Mouse (Mus musculus): ENCODE measurements around the gene Rhov. TPM values are rescaled to one million over a fixed set of nuclear protein-coding genes. Genes with fewer than 3 reads are reported as not detected.

Rhov gene
- polyA plus RNA-seq, 1 experiment from 2014 or later: not detected

DNA sequence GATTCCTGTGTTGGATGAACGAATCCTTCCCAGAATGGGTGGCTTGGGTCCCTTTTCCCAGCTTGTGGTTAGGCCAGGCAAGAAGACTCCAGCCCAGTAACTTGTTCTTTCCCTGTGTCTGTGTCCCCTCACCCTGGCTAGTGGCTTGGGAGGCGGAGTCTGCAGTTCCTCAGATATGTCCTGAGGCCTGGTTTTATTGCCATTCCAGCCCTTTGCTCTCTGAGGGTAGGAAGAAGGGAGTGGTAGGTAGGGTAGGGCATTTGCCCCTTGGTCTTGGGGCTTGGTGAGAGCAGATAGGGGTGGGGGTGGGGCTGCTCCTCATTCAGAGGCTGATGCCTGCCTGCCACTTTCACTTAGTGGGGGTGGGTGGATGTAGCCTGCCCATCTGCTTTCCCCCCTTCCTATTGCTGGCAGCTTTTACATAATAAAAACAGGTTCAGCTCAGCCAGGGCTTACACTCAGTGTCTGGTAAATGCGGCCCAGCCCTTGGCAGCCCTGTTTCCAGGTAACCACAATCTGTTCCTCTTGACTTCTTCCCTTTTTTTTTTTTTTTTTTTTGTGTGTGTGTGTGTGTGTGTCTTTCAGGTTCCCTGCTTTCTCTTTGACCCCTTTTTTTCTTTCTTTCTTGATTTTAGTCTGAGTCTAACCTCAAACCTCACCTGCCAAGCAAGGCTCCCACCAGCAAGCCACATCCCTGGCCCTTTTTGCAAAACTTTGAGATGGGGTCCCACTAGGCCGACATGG lies 30.8 kb downstream of the Rhov start:
- H3K4me1 ChIP-seq (ENCODE audit: control insufficient read depth, insufficient read depth, low read length): peaks cover 8% of the 10 kb centered on the region
- no peak overlapping the region for H3K4me2 ChIP-seq
- no peak overlapping the region for H3K27ac ChIP-seq (ENCODE audit: low read depth, low read length)
- no peaks in the 10 kb centered on the region for H3K9me3 ChIP-seq (replicated peaks; ENCODE audit: control insufficient read depth, low read length)
- no peak overlapping the region for H3K4me3 ChIP-seq (ENCODE audit: low read depth, low read length)
- no peaks in the 10 kb centered on the region for H3K36me3 ChIP-seq (ENCODE audit: control insufficient read depth, insufficient read depth, low read length)
- no peak overlapping the region for H3K9ac ChIP-seq (ENCODE audit: low read depth, low read length)
- 61% methylated on average over 4 of the region's 4 CpGs for WGBS (ENCODE audit: insufficient replicate concordance)
- H3K27me3 ChIP-seq (ENCODE audit: control insufficient read depth, insufficient read depth, low read length): peaks cover 50% of the 10 kb centered on the region
- ATAC-seq (replicated peaks; ENCODE audit: insufficient number of reproducible peaks, low FRiP score, low TSS enrichment): no peak

- WGBS (ENCODE audit: insufficient replicate concordance): 63% methylated on average over 2 of the region's 2 CpGs
- Histone ChIP-seq H3K27ac (ENCODE audit: low read depth, low read length) (no peak overlapping the region), H3K4me3 (ENCODE audit: low read depth, low read length) (no peak overlapping the region), H3K4me1 (ENCODE audit: control insufficient read depth, insufficient read depth, low read length) (peaks cover 8% of the 10 kb centered on the region), H3K4me2 (no peak overlapping the region), H3K9ac (ENCODE audit: low read depth, low read length) (no peak overlapping the region), H3K27me3 (ENCODE audit: control insufficient read depth, insufficient read depth, low read length) (peaks cover 57% of the 10 kb centered on the region), H3K9me3 (replicated peaks; ENCODE audit: control insufficient read depth, low read length) (no peaks in the 10 kb centered on the region), H3K36me3 (ENCODE audit: control insufficient read depth, insufficient read depth, low read length) (no peaks in the 10 kb centered on the region)
- ATAC-seq (replicated peaks; ENCODE audit: insufficient number of reproducible peaks, low FRiP score, low TSS enrichment): no peak
These were observed 32.4 kb downstream of the Rhov start for GRCm38 (mm10) chr2:119238671-119239070.

DNA sequence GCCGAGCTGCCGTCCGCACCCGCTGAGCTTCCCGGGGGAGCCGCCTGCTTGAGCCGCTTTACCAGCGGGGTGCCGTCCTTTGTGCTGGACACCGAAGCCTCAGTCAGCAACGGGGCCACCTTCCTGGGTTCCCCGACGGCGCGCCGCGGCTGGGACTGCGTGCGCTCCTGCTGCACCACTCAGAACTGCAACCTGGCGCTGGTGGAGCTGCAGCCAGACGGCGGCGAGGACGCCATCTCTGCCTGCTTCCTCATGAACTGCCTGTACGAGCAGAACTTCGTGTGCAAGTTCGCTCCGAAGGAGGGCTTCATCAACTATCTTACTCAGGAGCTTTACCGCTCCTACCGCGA lies 33.2 kb downstream of the Rhov start:
- peaks cover 57% of the 10 kb centered on the region for H3K27me3 ChIP-seq (ENCODE audit: control insufficient read depth, insufficient read depth, low read length)
- peak overlapping the region; percentile 13; the same call in 1 of the 2 replicates for H3K9ac ChIP-seq (ENCODE audit: low read depth, low read length)
- WGBS (ENCODE audit: insufficient replicate concordance): 3% methylated on average over 29 of the region's 31 CpGs

GRCm38 (mm10) chr2:119237210-119237870 lies 33.7 kb downstream of the Rhov start, which contains the start of gene Spint1:
Gene Spint1, plus strand, starts transcription at chr2:119237362.
- H3K27ac ChIP-seq (ENCODE audit: low read depth, low read length): no peak within 1 kb of the TSS
- H3K4me1 ChIP-seq (ENCODE audit: control insufficient read depth, insufficient read depth, low read length): peaks cover 8% of the 10 kb centered on the region
- ATAC-seq (replicated peaks; ENCODE audit: insufficient number of reproducible peaks, low FRiP score, low TSS enrichment): no peak
- H3K4me2 ChIP-seq: peak within 1 kb of the TSS; percentile 87
- peaks cover 57% of the 10 kb centered on the region for H3K27me3 ChIP-seq (ENCODE audit: control insufficient read depth, insufficient read depth, low read length)
- H3K9me3 ChIP-seq (replicated peaks; ENCODE audit: control insufficient read depth, low read length): no peaks in the 10 kb centered on the region
- H3K4me3 ChIP-seq (ENCODE audit: low read depth, low read length): peak within 1 kb of the TSS; percentile 49
- peak within 1 kb of the TSS; percentile 13; the same call in 1 of the 2 replicates for H3K9ac ChIP-seq (ENCODE audit: low read depth, low read length)
- under 1% methylated on average over 73 of the region's 73 CpGs for WGBS (ENCODE audit: insufficient replicate concordance)
- no peaks in the 10 kb centered on the region for H3K36me3 ChIP-seq (ENCODE audit: control insufficient read depth, insufficient read depth, low read length)

More for the DNA sequence above, 33.2 kb downstream of the Rhov start:
- Histone ChIP-seq H3K36me3 (ENCODE audit: control insufficient read depth, insufficient read depth, low read length) (no peaks in the 10 kb centered on the region), H3K4me3 (ENCODE audit: low read depth, low read length) (peak overlapping the region; percentile 49), H3K27ac (ENCODE audit: low read depth, low read length) (no peak overlapping the region), H3K4me1 (ENCODE audit: control insufficient read depth, insufficient read depth, low read length) (peaks cover 8% of the 10 kb centered on the region), H3K4me2 (peak overlapping the region; percentile 87), H3K9me3 (replicated peaks; ENCODE audit: control insufficient read depth, low read length) (no peaks in the 10 kb centered on the region)
- ATAC-seq (replicated peaks; ENCODE audit: insufficient number of reproducible peaks, low FRiP score, low TSS enrichment): no peak

- H3K27ac ChIP-seq (ENCODE audit: low read depth, low read length): no peak overlapping the region
- H3K4me3 ChIP-seq (ENCODE audit: low read depth, low read length): peak overlapping the region; percentile 49
- ATAC-seq (replicated peaks; ENCODE audit: insufficient number of reproducible peaks, low FRiP score, low TSS enrichment): no peak
- peak overlapping the region; percentile 87 for H3K4me2 ChIP-seq
- peaks cover 57% of the 10 kb centered on the region for H3K27me3 ChIP-seq (ENCODE audit: control insufficient read depth, insufficient read depth, low read length)
- WGBS (ENCODE audit: insufficient replicate concordance): 6% methylated on average over 25 of the region's 25 CpGs
- H3K9me3 ChIP-seq (replicated peaks; ENCODE audit: control insufficient read depth, low read length): no peaks in the 10 kb centered on the region
- H3K9ac ChIP-seq (ENCODE audit: low read depth, low read length): no peak overlapping the region
- peaks cover 8% of the 10 kb centered on the region for H3K4me1 ChIP-seq (ENCODE audit: control insufficient read depth, insufficient read depth, low read length)
- no peaks in the 10 kb centered on the region for H3K36me3 ChIP-seq (ENCODE audit: control insufficient read depth, insufficient read depth, low read length)
These were observed 34.3 kb downstream of the Rhov start for GRCm38 (mm10) chr2:119236682-119237209.

- 74% methylated on average over 6 of the region's 6 CpGs for WGBS (ENCODE audit: insufficient replicate concordance)
- Histone ChIP-seq H3K27me3 (ENCODE audit: control insufficient read depth, insufficient read depth, low read length) (peaks cover 6% of the 10 kb centered on the region; the same call in 1 of the 2 replicates), H3K4me2 (no peak within 1 kb of the TSS), H3K27ac (ENCODE audit: low read depth, low read length) (no peak within 1 kb of the TSS), H3K4me3 (ENCODE audit: low read depth, low read length) (no peak within 1 kb of the TSS), H3K36me3 (ENCODE audit: control insufficient read depth, insufficient read depth, low read length) (no peaks in the 10 kb centered on the region), H3K4me1 (ENCODE audit: control insufficient read depth, insufficient read depth, low read length) (no peaks in the 10 kb centered on the region), H3K9ac (ENCODE audit: low read depth, low read length) (no peak within 1 kb of the TSS), H3K9me3 (replicated peaks; ENCODE audit: control insufficient read depth, low read length) (no peaks in the 10 kb centered on the region)
- no peak for ATAC-seq (replicated peaks; ENCODE audit: insufficient number of reproducible peaks, low FRiP score, low TSS enrichment)
These were observed 41.0 kb downstream of the Rhov start, which contains the start of gene Ppp1r14d for GRCm38 (mm10) chr2:119229775-119230704. Gene Ppp1r14d, minus strand, starts transcription at chr2:119229906.
